Mouse (Mus musculus): ENCODE measurements around the gene Sdsl.

DNA sequence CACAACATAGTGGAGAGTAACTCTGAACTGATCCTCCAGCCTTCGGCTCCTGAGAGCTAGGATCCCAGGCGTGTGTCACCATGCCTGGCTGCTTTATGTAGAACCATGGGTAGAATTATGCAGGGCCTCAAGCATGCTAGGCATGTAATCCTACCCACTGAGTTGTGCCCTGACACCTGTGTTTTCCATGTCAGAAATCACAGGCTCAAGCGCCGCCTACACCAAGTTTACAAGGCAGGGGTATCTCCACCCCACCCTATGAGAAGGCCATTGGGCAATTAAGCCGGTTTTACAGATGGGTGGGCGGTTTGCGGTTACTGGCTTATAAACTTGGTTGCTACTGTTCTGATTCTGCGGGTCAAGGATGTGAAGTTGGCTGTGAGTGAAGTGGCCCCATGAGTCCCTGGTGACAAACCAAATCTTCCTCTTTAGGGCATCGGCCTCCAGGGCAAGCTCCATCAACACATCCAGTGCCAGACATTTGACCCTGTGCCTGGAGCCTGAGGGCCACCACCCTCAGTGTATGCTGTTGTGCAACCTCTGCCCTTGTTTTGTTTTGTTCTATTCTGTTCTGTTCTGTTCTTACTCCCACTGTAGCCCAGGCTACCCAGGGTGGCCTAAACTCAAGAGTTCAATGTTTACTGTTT, 41.5 kb upstream of the Sdsl start:
- no peak for TF ChIP-seq CTCF (IDR thresholded peaks at IDR 0.05; ENCODE audit: low read depth)
- no peak for TF ChIP-seq EP300 (IDR thresholded peaks at IDR 0.05; ENCODE audit: low read depth)
